Comparison of ENCODE assay signal across 16 mouse cellular contexts in genomic region chr4:17635549-17636530, GRCm38 (mm10).
DNase-seq lines count a peak whose midpoint lies in the region; ATAC-seq and TF ChIP-seq lines count a peak whose summit lies in the region.
"Had no signal": no experiment of that assay in that cellular context is flagged by ENCODE, and none has a peak within 500 bp of the region (broad histone marks: within the 10 kb centered on the region; RNA-seq: fewer than 3 reads in every experiment).

No protein-coding gene starts in this region.

- DNase-seq in forebrain, postnatal 0 days, result peak; percentile 56
- DNase-seq in layer of hippocampus, postnatal 10 days (ENCODE audit: low spot score in 2 of 2), result peak; percentile 10 to 24
- peak; percentile 60 to 70 for DNase-seq in right cerebral cortex, adult 2 months (ENCODE audit: low spot score in 2 of 2)
- no peak for DNase-seq in B cell, adult 2 months
- DNase-seq in heart, postnatal 10 days, result no peak
- DNase-seq: gastrocnemius, postnatal 36 days; kidney, postnatal 25 days had no signal

- intact Hi-C loops in heart, postnatal 10 days (cut with DNase I), result no loop called here

- WGBS in forebrain, embryonic 15.5 days, result 39% methylated on average over 5 of the region's 5 CpGs
- WGBS in forebrain, embryonic 12.5 days, result 73% methylated on average over 5 of the region's 5 CpGs
- WGBS in forebrain, postnatal 0 days, result 36% methylated on average over 5 of the region's 5 CpGs

- no peak overlapping the region for H3K9ac ChIP-seq in forebrain, embryonic 15.5 days (replicated peaks)
- H3K9ac ChIP-seq in forebrain, embryonic 12.5 days, result no peak overlapping the region
- no peak overlapping the region for H3K9ac ChIP-seq in forebrain, postnatal 0 days
- H3K9ac ChIP-seq: heart, embryonic 13.5 days; midbrain, embryonic 15.5 days; neural tube, embryonic 13.5 days had no signal

- H3K4me1 ChIP-seq in forebrain, embryonic 15.5 days, result peaks cover 3% of the 10 kb centered on the region; the same call in 1 of the 2 replicates
- no peaks in the 10 kb centered on the region for H3K4me1 ChIP-seq in forebrain, embryonic 12.5 days
- no peaks in the 10 kb centered on the region for H3K4me1 ChIP-seq in forebrain, postnatal 0 days (ENCODE audit: insufficient read depth)
- H3K4me1 ChIP-seq: heart, embryonic 13.5 days; neural tube, embryonic 13.5 days had no signal

- H3K9me3 ChIP-seq in forebrain, embryonic 15.5 days, result no peaks in the 10 kb centered on the region
- no peaks in the 10 kb centered on the region for H3K9me3 ChIP-seq in forebrain, embryonic 12.5 days
- no peaks in the 10 kb centered on the region for H3K9me3 ChIP-seq in forebrain, postnatal 0 days (ENCODE audit: low read length)
- H3K9me3 ChIP-seq: heart, embryonic 13.5 days; midbrain, embryonic 15.5 days; neural tube, embryonic 13.5 days had no signal

- ATAC-seq in forebrain, embryonic 15.5 days (replicated peaks), result peak; percentile 92
- no peak for ATAC-seq in forebrain, embryonic 12.5 days (ENCODE audit: low FRiP score)
- peak; percentile 92 for ATAC-seq in forebrain, postnatal 0 days
- no peak for ATAC-seq in megakaryocyte, adult 5-6 weeks (ENCODE audit: poor library complexity, severe bottlenecking)
- ATAC-seq: activated CD4-positive, CD25-positive, alpha-beta regulatory T cell, adult 4 months; inflammation-experienced regulatory T-cells, adult 6 months; lung, postnatal 0 days; midbrain, embryonic 15.5 days had no signal

- no peaks in the 10 kb centered on the region for H3K27me3 ChIP-seq in forebrain, embryonic 15.5 days
- H3K27me3 ChIP-seq in forebrain, embryonic 12.5 days, result no peaks in the 10 kb centered on the region
- H3K27me3 ChIP-seq in forebrain, postnatal 0 days (ENCODE audit: insufficient read depth, low read length), result no peaks in the 10 kb centered on the region
- H3K27me3 ChIP-seq: heart, embryonic 13.5 days; midbrain, embryonic 15.5 days; neural tube, embryonic 13.5 days had no signal

- no peak overlapping the region for H3K4me2 ChIP-seq in forebrain, embryonic 15.5 days (replicated peaks)
- no peak overlapping the region for H3K4me2 ChIP-seq in forebrain, embryonic 12.5 days
- no peak overlapping the region for H3K4me2 ChIP-seq in forebrain, postnatal 0 days (ENCODE audit: low read depth)
- H3K4me2 ChIP-seq: heart, embryonic 13.5 days; midbrain, embryonic 15.5 days; neural tube, embryonic 13.5 days had no signal

- H3K36me3 ChIP-seq in forebrain, embryonic 15.5 days, result no peaks in the 10 kb centered on the region
- no peaks in the 10 kb centered on the region for H3K36me3 ChIP-seq in forebrain, embryonic 12.5 days (replicated peaks)
- no peaks in the 10 kb centered on the region for H3K36me3 ChIP-seq in forebrain, postnatal 0 days (ENCODE audit: insufficient read depth)
- H3K36me3 ChIP-seq: heart, embryonic 13.5 days; midbrain, embryonic 15.5 days; neural tube, embryonic 13.5 days had no signal

- no peak for TF ChIP-seq CTCF in forebrain, postnatal 0 days (IDR thresholded peaks at IDR 0.05; ENCODE audit: low read depth)

- peak overlapping the region; percentile 68 for H3K27ac ChIP-seq in forebrain, embryonic 15.5 days (replicated peaks)
- H3K27ac ChIP-seq in forebrain, embryonic 12.5 days, result no peak overlapping the region
- H3K27ac ChIP-seq in forebrain, postnatal 0 days (ENCODE audit: low read depth, low read length), result 0 out of 2 replicates have a peak overlapping the region, but pooled peaks have one; percentile 10
- H3K27ac ChIP-seq: heart, embryonic 13.5 days; midbrain, embryonic 15.5 days; neural tube, embryonic 13.5 days had no signal

- no peak overlapping the region for H3K4me3 ChIP-seq in forebrain, embryonic 15.5 days
- H3K4me3 ChIP-seq in forebrain, embryonic 12.5 days (replicated peaks), result no peak overlapping the region
- H3K4me3 ChIP-seq in forebrain, postnatal 0 days (ENCODE audit: low read depth, low read length), result no peak overlapping the region
- H3K4me3 ChIP-seq: heart, embryonic 13.5 days; midbrain, embryonic 15.5 days; neural tube, embryonic 13.5 days had no signal

Comparison
In these comparisons a context has a peak if more than half of its experiments do, and no peak if none do; other contexts are left out.
1. ATAC-seq: peak in forebrain, embryonic 15.5 days (single experiment) and forebrain, postnatal 0 days (single experiment); none in forebrain, embryonic 12.5 days (single experiment) and megakaryocyte, adult 5-6 weeks (single experiment).
2. DNase-seq: peak in forebrain, postnatal 0 days (single experiment), layer of hippocampus, postnatal 10 days (2 of 2) and right cerebral cortex, adult 2 months (2 of 2); none in B cell, adult 2 months (0 of 2) and heart, postnatal 10 days (0 of 2).